Mouse (Mus musculus) liver, adult 2 months (tissue): ENCODE data around the gene Hacd2.

Source experiments
- CTCF ChIP-seq: fragments of 200-500 bp; IDR thresholded peaks from 2 replicates; pipeline ENCODE4 v1.5.1; 2011; ENCODE audit warnings: low read depth, low read length, control low read depth
- POLR2A ChIP-seq: fragments of 200-500 bp; IDR thresholded peaks from 2 replicates; pipeline ENCODE4 v1.6.1; 2011; ENCODE audit warnings: low read length, control low read depth; ENCODE audit not compliant: insufficient read depth; ENCODE audit errors: extremely low read depth

- TF ChIP-seq CTCF (no peak), POLR2A (no peak)
Observed at GRCm38 (mm10) chr16:35007361-35007760, 14.9 kb upstream of the Hacd2 start.
